Mouse (Mus musculus) erythroblast, embryonic 14.5 days (primary cell): Measurements from ENCODE around the gene Slmap.

Source experiments
- GATA1 ChIP-seq: IDR thresholded peaks from 2 replicates; pipeline ENCODE4 v1.6.1; 2012; ENCODE audit warnings: low read length, inconsistent platforms, mixed read lengths
- TAL1 ChIP-seq: IDR thresholded peaks from 3 replicates; pipeline ENCODE4 v1.6.1; 2012; ENCODE audit warnings: low read length, inconsistent platforms, mixed read lengths

DNA sequence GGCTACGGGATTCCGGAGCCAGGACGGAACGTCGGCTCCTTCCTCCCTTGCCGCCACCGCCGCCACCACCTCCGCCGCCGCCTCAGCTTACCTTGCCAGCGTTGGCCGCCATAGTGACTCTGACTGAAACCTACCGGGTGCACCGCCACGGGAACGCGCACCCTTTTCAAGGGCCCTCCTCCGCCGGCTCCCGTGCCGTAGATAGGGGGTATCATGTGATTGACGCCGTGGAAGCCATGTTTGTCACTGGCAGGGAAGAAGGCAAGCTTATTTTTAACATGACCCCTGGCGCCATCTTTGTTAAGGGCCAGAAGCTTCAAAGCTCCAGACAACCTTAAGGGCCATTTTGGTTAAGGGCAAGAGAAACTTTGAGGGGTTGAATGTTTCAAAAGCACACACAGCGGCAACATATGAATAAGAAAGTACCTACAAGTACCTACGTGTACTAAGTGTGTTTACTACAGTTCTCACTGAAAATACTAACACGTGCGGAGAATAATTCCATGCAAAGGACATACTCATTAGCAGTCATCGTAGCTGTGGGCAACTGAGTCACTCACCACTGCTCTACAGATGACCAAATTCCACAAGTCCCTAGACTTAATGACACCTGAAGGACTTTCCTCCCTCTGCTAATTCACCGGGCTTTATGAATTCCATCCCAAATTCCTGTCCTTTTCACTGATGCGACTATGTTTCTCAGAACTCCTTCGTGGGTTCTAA lies at the start of gene Slmap:
- no peak for TF ChIP-seq GATA1
- no peak for TF ChIP-seq TAL1
